Mouse (Mus musculus) neural tube, embryonic 15.5 days (tissue): ENCODE data around the gene Tas2r131. TPM values are rescaled to one million over a fixed set of nuclear protein-coding genes. Genes with fewer than 3 reads are reported as not detected.
"Not testable (repeated sequence)": the region's sequence is repeated elsewhere in the genome, so short reads cannot be mapped to it uniquely, and the experiment has no call there.

Experiments
- ATAC-seq: fragments of 200-750 bp; cut with Nextera tagmentation; 2 replicates; pipeline ENCODE4 v1.8.0; 2017; ENCODE audit warnings: mild to moderate bottlenecking, moderate TSS enrichment, moderate library complexity; ENCODE audit not compliant: low FRiP score
- H3K27ac ChIP-seq: fragments of 300-500 bp; sonication (generic); replicated peaks from 2 replicates; pipeline ENCODE4 v1.5.1; 2015; ENCODE audit warnings: mild to moderate bottlenecking, inconsistent platforms
- H3K27me3 ChIP-seq: fragments of 300-500 bp; sonication (generic); replicated peaks from 2 replicates; pipeline ENCODE4 v1.6.1; 2015; ENCODE audit warnings: inconsistent platforms
- H3K36me3 ChIP-seq: fragments of 300-500 bp; sonication (generic); 2 replicates; pipeline ENCODE4 v1.6.1; 2015; ENCODE audit warnings: inconsistent platforms
- H3K4me1 ChIP-seq: fragments of 300-500 bp; sonication (generic); 2 replicates; pipeline ENCODE4 v1.6.1; 2015; ENCODE audit warnings: inconsistent platforms
- H3K4me2 ChIP-seq: fragments of 300-500 bp; sonication (generic); 2 replicates; pipeline ENCODE4 v1.6.1; 2015; ENCODE audit warnings: inconsistent platforms, mild to moderate bottlenecking, moderate library complexity
- H3K4me3 ChIP-seq: fragments of 300-500 bp; sonication (generic); replicated peaks from 2 replicates; pipeline ENCODE4 v1.5.1; 2015; ENCODE audit warnings: mild to moderate bottlenecking, inconsistent platforms
- H3K9ac ChIP-seq: fragments of 300-500 bp; sonication (generic); replicated peaks from 2 replicates; pipeline ENCODE4 v1.6.1; 2015; ENCODE audit warnings: mild to moderate bottlenecking, inconsistent platforms
- H3K9me3 ChIP-seq: fragments of 300-500 bp; sonication (generic); replicated peaks from 2 replicates; pipeline ENCODE4 v1.6.1; 2016; ENCODE audit warnings: inconsistent platforms
- WGBS: fragments of 180-500 bp; shearing (Covaris S2); methylation state at CpG from one replicate; pipeline ENCODE4 v1.1.7; 2015; ENCODE audit warnings: mixed read lengths; 5-methylcytosine and 5-hydroxymethylcytosine counted together
- polyA plus RNA-seq: library from polyadenylated mRNA; unstranded; fragments of >200 nt; fragmentation: Nextera tagmentation; extraction: Ambion mirVana; gene quantifications from 2 replicates; pipeline ENCODE4 v1.2.1, GENCODE M21; 2015

Gene Tas2r131
- polyA plus RNA-seq, result not detected in 2 replicates

DNA sequence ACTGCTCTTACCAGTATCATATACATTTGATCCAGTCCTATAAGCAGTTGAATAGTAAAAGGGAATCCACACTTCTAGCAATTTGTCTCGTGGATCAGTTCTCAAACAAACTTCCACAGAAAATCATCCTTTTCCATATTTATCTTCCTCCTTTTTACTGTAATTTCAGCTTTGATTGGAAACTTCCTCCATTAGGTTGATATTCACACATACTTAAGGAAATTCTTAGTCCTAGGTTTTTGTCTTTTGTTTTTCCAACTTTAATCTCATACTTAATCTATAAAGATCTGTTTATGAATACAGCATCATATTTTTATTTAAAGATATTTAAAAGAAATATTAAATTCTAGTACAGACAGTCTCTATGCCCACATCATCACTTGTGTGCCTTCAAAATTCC is at the start of gene Tas2r131:
Gene Tas2r131 (minus strand): TSS at position 101 of the 400 bp plus-strand sequence.
- no peaks in the 10 kb centered on the region for H3K36me3 ChIP-seq
- no peak within 1 kb of the TSS for H3K4me3 ChIP-seq
- H3K9ac ChIP-seq, result no peak within 1 kb of the TSS
- no peaks in the 10 kb centered on the region for H3K9me3 ChIP-seq
- H3K27me3 ChIP-seq, result no peaks in the 10 kb centered on the region
- H3K27ac ChIP-seq, result no peak within 1 kb of the TSS
- H3K4me1 ChIP-seq, result no peaks in the 10 kb centered on the region
- no peak for ATAC-seq
- no peak within 1 kb of the TSS for H3K4me2 ChIP-seq
- 74% methylated on average over 1 of the region's 1 CpGs for WGBS

GRCm38 (mm10) chr6:132980865-132981264 is 23.1 kb upstream of the Tas2r131 start, which contains the start of gene Tas2r109:
Gene Tas2r109 (minus strand): TSS chr6:132980965.
- H3K4me2 ChIP-seq, result no peak within 1 kb of the TSS
- no peak within 1 kb of the TSS for H3K9ac ChIP-seq
- ATAC-seq, result no peak
- 78% methylated on average over 2 of the region's 2 CpGs for WGBS
- no peaks in the 10 kb centered on the region for H3K27me3 ChIP-seq
- H3K27ac ChIP-seq, result no peak within 1 kb of the TSS
- no peaks in the 10 kb centered on the region for H3K4me1 ChIP-seq
- H3K9me3 ChIP-seq, result no peaks in the 10 kb centered on the region
- H3K4me3 ChIP-seq, result no peak within 1 kb of the TSS
- no peaks in the 10 kb centered on the region for H3K36me3 ChIP-seq

GRCm38 (mm10) chr6:132950802-132951201 is 6.9 kb downstream of the Tas2r131 start, which contains the start of gene Tas2r129:
Gene Tas2r129 (plus strand): TSS chr6:132951102.
- WGBS, result 84% methylated on average over 2 of the region's 2 CpGs
- Histone ChIP-seq H3K9me3 (no peaks in the 10 kb centered on the region), H3K4me1 (no peaks in the 10 kb centered on the region), H3K9ac (no peak within 1 kb of the TSS), H3K36me3 (no peaks in the 10 kb centered on the region), H3K4me2 (no peak within 1 kb of the TSS), H3K4me3 (no peak within 1 kb of the TSS), H3K27me3 (no peaks in the 10 kb centered on the region), H3K27ac (no peak within 1 kb of the TSS)
- ATAC-seq, result no peak

DNA sequence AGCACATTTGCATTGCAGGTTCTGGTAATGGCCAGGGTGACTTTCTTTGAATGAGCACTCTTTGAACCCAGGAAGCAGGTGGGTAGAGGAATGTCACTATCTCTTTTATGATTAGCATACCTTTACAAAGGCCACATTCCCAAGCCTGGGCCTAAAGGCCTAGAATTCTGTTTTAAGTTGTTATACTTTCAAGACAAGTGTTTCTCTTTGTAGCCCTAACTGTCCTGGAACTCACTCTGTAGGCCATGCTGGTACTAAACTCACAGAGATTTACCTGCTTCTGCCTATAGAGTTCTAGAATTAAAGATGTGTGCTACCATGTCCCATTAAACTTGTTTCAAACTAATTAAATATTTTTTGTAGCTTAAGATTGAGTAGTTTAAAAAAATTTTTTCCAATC is 16.3 kb downstream of the Tas2r131 start:
- H3K9ac ChIP-seq, H3K36me3 ChIP-seq: not testable (repeated sequence)

DNA sequence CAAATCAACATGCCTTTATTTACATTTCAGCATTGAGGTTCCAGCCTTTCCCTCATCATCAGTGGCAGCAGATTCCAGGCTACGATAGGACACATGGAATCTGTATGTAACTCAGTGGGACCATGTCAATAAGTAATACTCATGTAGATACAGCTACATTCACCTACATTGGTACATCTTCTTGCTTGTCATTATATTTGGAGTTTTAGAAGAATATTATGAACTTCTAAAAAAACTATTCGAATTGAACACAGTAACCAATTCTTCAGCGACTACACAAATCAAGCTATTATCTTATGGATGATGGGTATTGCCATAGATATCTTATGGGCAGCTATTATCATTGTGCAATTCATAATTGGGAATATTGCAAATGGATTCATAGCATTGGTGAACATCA is 48.4 kb downstream of the Tas2r131 start, which contains the start of gene Tas2r125:
Gene Tas2r125 (plus strand): TSS at position 301 of the 400 bp plus-strand sequence.
- H3K4me1 ChIP-seq, result no peaks in the 10 kb centered on the region
- ATAC-seq, result no peak
- H3K36me3 ChIP-seq, result no peaks in the 10 kb centered on the region
- 90% methylated on average over 3 of the region's 3 CpGs for WGBS
- no peaks in the 10 kb centered on the region for H3K9me3 ChIP-seq
- H3K27me3 ChIP-seq, result no peaks in the 10 kb centered on the region
- H3K27ac ChIP-seq, result no peak within 1 kb of the TSS
- H3K4me3 ChIP-seq, result no peak within 1 kb of the TSS
- no peak within 1 kb of the TSS for H3K9ac ChIP-seq
- H3K4me2 ChIP-seq, result no peak within 1 kb of the TSS

More for the DNA sequence above, 16.3 kb downstream of the Tas2r131 start:
- not testable (repeated sequence) for H3K27me3 ChIP-seq, H3K27ac ChIP-seq, ATAC-seq, H3K4me3 ChIP-seq, H3K4me1 ChIP-seq, H3K9me3 ChIP-seq, H3K4me2 ChIP-seq

Other genes with a start within 250 kb of the Tas2r131 start
- gene Tas2r122, start 246.0 kb downstream of the Tas2r131 start, polyA plus RNA-seq, result not detected in 2 replicates
- gene Tas2r115, start 219.9 kb downstream of the Tas2r131 start, polyA plus RNA-seq, result not detected in 2 replicates
- gene Tas2r124, start 203.2 kb downstream of the Tas2r131 start, polyA plus RNA-seq, result not detected in 2 replicates
- not detected in 2 replicates for gene Tas2r102, start 195.8 kb downstream of the Tas2r131 start, polyA plus RNA-seq
- not detected in 2 replicates for gene Tas2r136, start 179.8 kb downstream of the Tas2r131 start, polyA plus RNA-seq
- gene Tas2r117, start 155.1 kb downstream of the Tas2r131 start, polyA plus RNA-seq, result not detected in 2 replicates
- not detected in 2 replicates for gene Tas2r123, start 110.8 kb downstream of the Tas2r131 start, polyA plus RNA-seq
- not detected in 2 replicates for gene Tas2r116, start 102.5 kb downstream of the Tas2r131 start, polyA plus RNA-seq
- not detected in 2 replicates for gene Tas2r110, start 89.9 kb downstream of the Tas2r131 start, polyA plus RNA-seq
- gene Tas2r113, start 64.9 kb downstream of the Tas2r131 start, polyA plus RNA-seq, result not detected in 2 replicates
- gene Tas2r125, start 48.3 kb downstream of the Tas2r131 start, polyA plus RNA-seq, result not detected in 2 replicates
- not detected in 2 replicates for gene Tas2r129, start 6.8 kb downstream of the Tas2r131 start, polyA plus RNA-seq
- gene Tas2r109, start 23.0 kb upstream of the Tas2r131 start, polyA plus RNA-seq, result not detected in 2 replicates
- not detected in 2 replicates for gene Tas2r103, start 79.2 kb upstream of the Tas2r131 start, polyA plus RNA-seq
- gene Tas2r140, start 97.9 kb upstream of the Tas2r131 start, polyA plus RNA-seq, result not detected in 2 replicates
- gene Smim10l1, start 147.0 kb upstream of the Tas2r131 start, polyA plus RNA-seq, result 116 and 136 TPM in 2 replicates